Mouse (Mus musculus): ENCODE measurements around the gene Foxd4.

DNA sequence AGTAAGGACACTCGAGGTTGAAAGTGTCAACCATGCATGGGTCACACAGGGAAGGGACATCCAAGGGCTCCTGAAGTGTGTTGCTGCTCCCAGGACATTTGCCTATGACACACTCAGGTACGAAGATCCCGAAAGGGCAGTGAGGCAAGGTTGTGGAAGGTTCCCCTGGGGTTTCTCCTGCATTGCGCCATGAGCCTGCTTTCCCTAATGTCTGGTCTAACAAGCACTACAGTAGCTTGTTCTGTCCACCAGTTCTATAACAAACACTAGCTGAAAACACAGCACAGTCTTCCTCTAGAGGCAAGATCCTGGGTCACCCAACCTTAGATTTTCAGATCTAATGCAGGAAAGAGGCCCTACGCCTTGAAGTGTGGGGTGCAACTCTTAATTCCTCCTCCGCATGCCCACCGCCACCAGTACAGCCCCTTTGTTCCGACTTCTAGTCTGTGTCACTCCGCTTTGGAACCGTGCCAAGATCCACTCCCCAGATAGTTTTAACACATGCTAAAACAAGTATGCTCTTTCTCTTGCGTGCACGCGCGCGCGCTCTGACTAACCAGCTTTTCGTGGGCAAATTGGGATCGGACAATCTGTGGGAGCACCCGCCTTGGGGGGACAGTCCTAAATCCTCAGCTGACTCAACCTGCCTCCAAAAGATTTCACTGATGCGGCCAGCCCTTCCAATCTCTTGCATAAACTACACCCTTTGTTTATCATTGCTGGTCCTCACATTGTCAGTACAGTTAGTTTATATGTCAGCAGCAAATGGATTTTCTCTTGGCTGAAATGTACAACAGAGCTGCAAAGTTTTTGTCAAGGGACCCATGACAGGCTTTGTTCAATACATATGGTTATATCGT lies 49.3 kb downstream of the Foxd4 start:
- no peak for TF ChIP-seq POLR2A (IDR thresholded peaks at IDR 0.05; ENCODE audit: low read depth, low read length)
- no peak for TF ChIP-seq CTCF (conservative IDR thresholded peaks at IDR 0.05; ENCODE audit: insufficient read depth, insufficient read length, low read depth, low read length)

Measured in kidney, adult 2 months (tissue).